Mouse (Mus musculus) heart, embryonic 13.5 days (tissue): ENCODE measurements around the gene Rbm47. TPM values are rescaled to one million over a fixed set of nuclear protein-coding genes. Genes with fewer than 3 reads are reported as not detected.

Experiments used
- ATAC-seq: fragments of 200-750 bp; cut with Nextera tagmentation; 2 replicates; pipeline ENCODE4 v1.8.0; 2017; ENCODE audit warnings: moderate TSS enrichment; ENCODE audit not compliant: insufficient number of reproducible peaks, low FRiP score, low TSS enrichment; ENCODE audit errors: extremely low read depth
- H3K27ac ChIP-seq: fragments of 300-500 bp; sonication (generic); replicated peaks from 2 replicates; pipeline ENCODE4 v1.5.1; 2015; ENCODE audit warnings: moderate library complexity, mild to moderate bottlenecking, inconsistent platforms
- H3K27me3 ChIP-seq: fragments of 300-500 bp; sonication (generic); replicated peaks from 2 replicates; pipeline ENCODE4 v1.6.1; 2015; ENCODE audit warnings: mild to moderate bottlenecking, inconsistent platforms
- H3K36me3 ChIP-seq: fragments of 300-500 bp; sonication (generic); 2 replicates; pipeline ENCODE4 v1.6.1; 2015; ENCODE audit warnings: mild to moderate bottlenecking, inconsistent platforms
- H3K4me1 ChIP-seq: fragments of 300-500 bp; sonication (generic); 2 replicates; pipeline ENCODE4 v1.6.1; 2015; ENCODE audit warnings: inconsistent platforms
- H3K4me2 ChIP-seq: fragments of 300-500 bp; sonication (generic); 2 replicates; pipeline ENCODE4 v1.6.1; 2015; ENCODE audit warnings: inconsistent platforms, mild to moderate bottlenecking, moderate library complexity
- H3K4me3 ChIP-seq: fragments of 300-500 bp; sonication (generic); 2 replicates; pipeline ENCODE4 v1.5.1; 2015; ENCODE audit warnings: moderate library complexity, mild to moderate bottlenecking, inconsistent platforms
- H3K9ac ChIP-seq: fragments of 300-500 bp; sonication (generic); 2 replicates; pipeline ENCODE4 v1.6.1; 2015; ENCODE audit warnings: inconsistent platforms, mild to moderate bottlenecking, moderate library complexity
- H3K9me3 ChIP-seq: fragments of 300-500 bp; sonication (generic); 2 replicates; pipeline ENCODE4 v1.6.1; 2016; ENCODE audit warnings: inconsistent platforms
- WGBS: fragments of 180-500 bp; shearing (Covaris S2); methylation state at CpG from one replicate; pipeline ENCODE4 v1.1.7; 2015; ENCODE audit warnings: mixed read lengths; 5-methylcytosine and 5-hydroxymethylcytosine counted together
- polyA plus RNA-seq: library from polyadenylated mRNA; unstranded; fragments of >200 nt; fragmentation: Nextera tagmentation; extraction: Ambion mirVana; gene quantifications from 2 replicates; pipeline ENCODE4 v1.2.1, GENCODE M21; 2015

Rbm47 gene
- polyA plus RNA-seq, 1 experiment from 2014 or later, result 2.0 TPM

- Histone ChIP-seq H3K9me3 (no peaks in the 10 kb centered on the region), H3K27ac (no peak overlapping the region), H3K4me3 (no peak overlapping the region), H3K9ac (no peak overlapping the region), H3K27me3 (no peaks in the 10 kb centered on the region), H3K4me1 (peaks cover 6% of the 10 kb centered on the region), H3K4me2 (no peak overlapping the region), H3K36me3 (no peaks in the 10 kb centered on the region)
- no peak for ATAC-seq
- 79% methylated on average over 19 of the region's 19 CpGs for WGBS
Measured at GRCm38 (mm10) chr5:66062046-66062929, 110.6 kb downstream of the Rbm47 start.

- no peaks in the 10 kb centered on the region for H3K27me3 ChIP-seq
- 75% methylated on average over 4 of the region's 4 CpGs for whole genome bisulfite sequencing
- ATAC-seq, result no peak
Measured at GRCm38 (mm10) chr5:66061667-66062045, 111.3 kb downstream of the Rbm47 start.

GRCm38 (mm10) chr5:66058844-66059243, 114.1 kb downstream of the Rbm47 start:
- no peaks in the 10 kb centered on the region for H3K27me3 ChIP-seq
- no peak overlapping the region for H3K9ac ChIP-seq
- WGBS, result 80% methylated on average over 5 of the region's 5 CpGs
- H3K9me3 ChIP-seq, result no peaks in the 10 kb centered on the region
- peaks cover 6% of the 10 kb centered on the region; the same call in 1 of the 2 replicates for H3K4me1 ChIP-seq
- no peak overlapping the region for H3K4me3 ChIP-seq
- H3K4me2 ChIP-seq, result no peak overlapping the region
- no peak for ATAC-seq
- no peaks in the 10 kb centered on the region for H3K36me3 ChIP-seq
- H3K27ac ChIP-seq, result no peak overlapping the region

More at GRCm38 (mm10) chr5:66061667-66062045, 111.3 kb downstream of the Rbm47 start:
- no peak overlapping the region for H3K4me3 ChIP-seq
- no peak overlapping the region for H3K27ac ChIP-seq
- H3K9me3 ChIP-seq, result no peaks in the 10 kb centered on the region
- no peak overlapping the region for H3K4me2 ChIP-seq
- no peaks in the 10 kb centered on the region for H3K36me3 ChIP-seq
- peaks cover 6% of the 10 kb centered on the region; the same call in 1 of the 2 replicates for H3K4me1 ChIP-seq
- no peak overlapping the region for H3K9ac ChIP-seq

- Histone ChIP-seq H3K4me2 (no peak overlapping the region), H3K4me1 (no peaks in the 10 kb centered on the region), H3K9ac (no peak overlapping the region), H3K36me3 (no peaks in the 10 kb centered on the region), H3K9me3 (no peaks in the 10 kb centered on the region), H3K27me3 (no peaks in the 10 kb centered on the region), H3K27ac (no peak overlapping the region), H3K4me3 (no peak overlapping the region)
- WGBS, result 75% methylated on average over 4 of the region's 4 CpGs
- no peak for ATAC-seq
Measured at GRCm38 (mm10) chr5:66056680-66057079, 116.2 kb downstream of the Rbm47 start.

- Histone ChIP-seq H3K27me3 (no peaks in the 10 kb centered on the region), H3K4me1 (no peaks in the 10 kb centered on the region), H3K9me3 (no peaks in the 10 kb centered on the region), H3K36me3 (no peaks in the 10 kb centered on the region), H3K9ac (no peak overlapping the region), H3K4me2 (no peak overlapping the region), H3K4me3 (no peak overlapping the region), H3K27ac (no peak overlapping the region)
- no peak for ATAC-seq
- WGBS, result 62% methylated on average over 9 of the region's 9 CpGs
Measured at GRCm38 (mm10) chr5:66054394-66054793, 118.5 kb downstream of the Rbm47 start.

- H3K9me3 ChIP-seq, result no peaks in the 10 kb centered on the region
- no peaks in the 10 kb centered on the region for H3K36me3 ChIP-seq
- no peaks in the 10 kb centered on the region for H3K27me3 ChIP-seq
- H3K4me1 ChIP-seq, result no peaks in the 10 kb centered on the region
- H3K4me3 ChIP-seq, result no peak overlapping the region
- 84% methylated on average over 20 of the region's 20 CpGs for WGBS
- ATAC-seq, result no peak
- H3K4me2 ChIP-seq, result no peak overlapping the region
- no peak overlapping the region for H3K9ac ChIP-seq
- no peak overlapping the region for H3K27ac ChIP-seq
Measured at GRCm38 (mm10) chr5:66052777-66053548, 120.0 kb downstream of the Rbm47 start.

GRCm38 (mm10) chr5:66050841-66051240, 122.1 kb downstream of the Rbm47 start:
- H3K27me3 ChIP-seq, result no peaks in the 10 kb centered on the region
- no peak overlapping the region for H3K4me2 ChIP-seq
- no peak overlapping the region for H3K4me3 ChIP-seq
- no peak overlapping the region for H3K27ac ChIP-seq
- ATAC-seq, result no peak
- H3K36me3 ChIP-seq, result no peaks in the 10 kb centered on the region
- 76% methylated on average over 5 of the region's 5 CpGs for WGBS
- no peak overlapping the region for H3K9ac ChIP-seq
- H3K9me3 ChIP-seq, result no peaks in the 10 kb centered on the region
- H3K4me1 ChIP-seq, result no peaks in the 10 kb centered on the region

GRCm38 (mm10) chr5:66046356-66046755, 126.6 kb downstream of the Rbm47 start:
- Histone ChIP-seq H3K4me3 (no peak overlapping the region), H3K9ac (no peak overlapping the region), H3K9me3 (no peaks in the 10 kb centered on the region), H3K4me2 (no peak overlapping the region), H3K27ac (no peak overlapping the region), H3K4me1 (no peaks in the 10 kb centered on the region), H3K27me3 (no peaks in the 10 kb centered on the region), H3K36me3 (no peaks in the 10 kb centered on the region)
- 37% methylated on average over 3 of the region's 3 CpGs for WGBS
- no peak for ATAC-seq

- H3K9ac ChIP-seq, result no peak overlapping the region
- H3K36me3 ChIP-seq, result no peaks in the 10 kb centered on the region
- no peak overlapping the region for H3K4me3 ChIP-seq
- no peak overlapping the region for H3K4me2 ChIP-seq
- no peaks in the 10 kb centered on the region for H3K4me1 ChIP-seq
- no peak overlapping the region for H3K27ac ChIP-seq
- WGBS, result 68% methylated on average over 3 of the region's 3 CpGs
- no peaks in the 10 kb centered on the region for H3K27me3 ChIP-seq
- H3K9me3 ChIP-seq, result no peaks in the 10 kb centered on the region
- no peak for ATAC-seq
Measured at GRCm38 (mm10) chr5:66043897-66044296, 129.0 kb downstream of the Rbm47 start.

- no peak overlapping the region for H3K4me3 ChIP-seq
- WGBS, result 52% methylated on average over 10 of the region's 10 CpGs
- H3K4me1 ChIP-seq, result no peaks in the 10 kb centered on the region
- no peak overlapping the region for H3K27ac ChIP-seq
- no peaks in the 10 kb centered on the region for H3K36me3 ChIP-seq
- no peak for ATAC-seq
- H3K9me3 ChIP-seq, result no peaks in the 10 kb centered on the region
- H3K27me3 ChIP-seq, result no peaks in the 10 kb centered on the region
- H3K4me2 ChIP-seq, result no peak overlapping the region
- no peak overlapping the region for H3K9ac ChIP-seq
Measured at GRCm38 (mm10) chr5:66042651-66043340, 130.1 kb downstream of the Rbm47 start.

- no peak overlapping the region for H3K9ac ChIP-seq
- no peak overlapping the region for H3K4me3 ChIP-seq
- H3K27ac ChIP-seq, result no peak overlapping the region
- WGBS, result 78% methylated on average over 7 of the region's 7 CpGs
- no peaks in the 10 kb centered on the region for H3K36me3 ChIP-seq
- peaks cover 8% of the 10 kb centered on the region; the same call in 1 of the 2 replicates for H3K4me1 ChIP-seq
- no peak for ATAC-seq
- H3K27me3 ChIP-seq, result no peaks in the 10 kb centered on the region
- no peaks in the 10 kb centered on the region for H3K9me3 ChIP-seq
- no peak overlapping the region for H3K4me2 ChIP-seq
Measured at GRCm38 (mm10) chr5:66040744-66041279, 132.1 kb downstream of the Rbm47 start.
